Mouse (Mus musculus): ENCODE measurements around the gene Gm37240. TPM values are rescaled to one million over a fixed set of nuclear protein-coding genes. Genes with fewer than 3 reads are reported as not detected.

Gene Gm37240
- polyA plus RNA-seq, 1 experiment from 2014 or later, result 3.3 TPM

GRCm38 (mm10) chr3:85442781-85443180 is 444.5 kb downstream of the Gm37240 start:
- no peak for ATAC-seq
- Histone ChIP-seq H3K4me3 (ENCODE audit: low read depth, low read length) (no peak overlapping the region), H3K36me3 (ENCODE audit: control insufficient read depth, insufficient read depth) (no peaks in the 10 kb centered on the region), H3K9ac (ENCODE audit: low read depth, low read length) (no peak overlapping the region), H3K27ac (ENCODE audit: low read depth, low read length) (no peak overlapping the region), H3K27me3 (replicated peaks; ENCODE audit: control insufficient read depth, insufficient read depth, low read length) (no peaks in the 10 kb centered on the region), H3K9me3 (ENCODE audit: control insufficient read depth) (no peaks in the 10 kb centered on the region), H3K4me1 (replicated peaks; ENCODE audit: control insufficient read depth, insufficient read depth, low read length) (no peaks in the 10 kb centered on the region), H3K4me2 (replicated peaks; ENCODE audit: low read depth) (no peak overlapping the region)
- 93% methylated on average over 5 of the region's 5 CpGs for WGBS
- no peak for TF ChIP-seq CTCF (IDR thresholded peaks at IDR 0.05; ENCODE audit: low read depth)

DNA sequence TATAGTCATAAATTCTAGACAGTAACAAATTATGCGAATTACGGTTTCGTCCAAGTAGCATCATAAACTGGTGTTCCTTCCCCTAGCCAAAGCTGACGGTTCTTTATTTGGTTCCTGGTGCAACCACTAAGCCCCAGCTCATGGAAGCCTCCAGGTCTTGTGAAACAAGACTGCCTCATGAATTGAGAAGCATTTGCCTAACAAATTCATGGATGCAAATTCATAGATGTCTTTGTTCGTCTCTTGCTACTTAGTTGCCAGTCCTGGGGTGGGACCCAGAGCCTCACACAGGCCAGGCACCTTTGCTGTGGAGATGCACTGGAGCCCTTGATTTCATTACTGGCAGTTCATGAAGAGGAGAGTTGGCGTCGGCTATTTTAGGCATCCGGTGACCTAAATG is 445.1 kb downstream of the Gm37240 start:
- no peaks in the 10 kb centered on the region for H3K9me3 ChIP-seq (ENCODE audit: control insufficient read depth)
- TF ChIP-seq CTCF (IDR thresholded peaks at IDR 0.05; ENCODE audit: low read depth), result no peak
- 92% methylated on average over 8 of the region's 8 CpGs for WGBS
- no peak overlapping the region for H3K4me2 ChIP-seq (replicated peaks; ENCODE audit: low read depth)
- no peak overlapping the region for H3K4me3 ChIP-seq (ENCODE audit: low read depth, low read length)
- H3K36me3 ChIP-seq (ENCODE audit: control insufficient read depth, insufficient read depth), result no peaks in the 10 kb centered on the region
- no peaks in the 10 kb centered on the region for H3K27me3 ChIP-seq (replicated peaks; ENCODE audit: control insufficient read depth, insufficient read depth, low read length)
- H3K9ac ChIP-seq (ENCODE audit: low read depth, low read length), result no peak overlapping the region
- no peak overlapping the region for H3K27ac ChIP-seq (ENCODE audit: low read depth, low read length)
- no peaks in the 10 kb centered on the region for H3K4me1 ChIP-seq (replicated peaks; ENCODE audit: control insufficient read depth, insufficient read depth, low read length)
- no peak for ATAC-seq

DNA sequence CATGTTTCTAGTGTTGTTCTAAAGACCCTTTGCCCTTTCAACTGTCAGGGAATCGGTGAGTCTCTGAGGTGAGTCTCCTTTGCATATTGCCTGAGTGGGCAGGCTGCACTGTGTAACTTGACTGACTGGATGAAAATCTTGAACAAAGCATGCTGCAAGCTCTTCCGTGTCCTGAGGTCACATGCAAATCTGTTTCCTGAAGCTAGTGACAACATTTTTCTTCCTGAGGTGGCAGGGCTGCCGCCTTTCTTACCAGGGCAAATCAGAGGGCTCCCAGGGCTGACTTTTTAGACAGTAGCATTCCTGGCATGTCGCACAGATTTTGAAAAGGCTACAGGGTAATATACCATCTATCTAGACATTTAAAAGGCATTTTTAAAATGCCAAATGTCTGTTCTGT is 451.9 kb downstream of the Gm37240 start:
- no peak for TF ChIP-seq CTCF (IDR thresholded peaks at IDR 0.05; ENCODE audit: low read depth)
- H3K36me3 ChIP-seq (ENCODE audit: control insufficient read depth, insufficient read depth), result no peaks in the 10 kb centered on the region
- no peaks in the 10 kb centered on the region for H3K9me3 ChIP-seq (ENCODE audit: control insufficient read depth)
- H3K9ac ChIP-seq (ENCODE audit: low read depth, low read length), result no peak overlapping the region
- ATAC-seq, result no peak
- no peaks in the 10 kb centered on the region for H3K4me1 ChIP-seq (replicated peaks; ENCODE audit: control insufficient read depth, insufficient read depth, low read length)
- H3K4me3 ChIP-seq (ENCODE audit: low read depth, low read length), result no peak overlapping the region
- H3K4me2 ChIP-seq (replicated peaks; ENCODE audit: low read depth), result no peak overlapping the region
- no peak overlapping the region for H3K27ac ChIP-seq (ENCODE audit: low read depth, low read length)
- no peaks in the 10 kb centered on the region for H3K27me3 ChIP-seq (replicated peaks; ENCODE audit: control insufficient read depth, insufficient read depth, low read length)
- WGBS, result 67% methylated on average over 4 of the region's 4 CpGs

GRCm38 (mm10) chr3:85431208-85431607 is 456.1 kb downstream of the Gm37240 start:
- H3K4me3 ChIP-seq (ENCODE audit: low read depth, low read length), result no peak overlapping the region
- H3K9ac ChIP-seq (ENCODE audit: low read depth, low read length), result no peak overlapping the region
- no peak overlapping the region for H3K4me2 ChIP-seq (replicated peaks; ENCODE audit: low read depth)
- H3K9me3 ChIP-seq (ENCODE audit: control insufficient read depth), result no peaks in the 10 kb centered on the region
- TF ChIP-seq CTCF (IDR thresholded peaks at IDR 0.05; ENCODE audit: low read depth), result no peak
- no peak overlapping the region for H3K27ac ChIP-seq (ENCODE audit: low read depth, low read length)
- 91% methylated on average over 4 of the region's 4 CpGs for WGBS
- no peaks in the 10 kb centered on the region for H3K4me1 ChIP-seq (replicated peaks; ENCODE audit: control insufficient read depth, insufficient read depth, low read length)
- ATAC-seq, result no peak
- no peaks in the 10 kb centered on the region for H3K27me3 ChIP-seq (replicated peaks; ENCODE audit: control insufficient read depth, insufficient read depth, low read length)
- no peaks in the 10 kb centered on the region for H3K36me3 ChIP-seq (ENCODE audit: control insufficient read depth, insufficient read depth)

DNA sequence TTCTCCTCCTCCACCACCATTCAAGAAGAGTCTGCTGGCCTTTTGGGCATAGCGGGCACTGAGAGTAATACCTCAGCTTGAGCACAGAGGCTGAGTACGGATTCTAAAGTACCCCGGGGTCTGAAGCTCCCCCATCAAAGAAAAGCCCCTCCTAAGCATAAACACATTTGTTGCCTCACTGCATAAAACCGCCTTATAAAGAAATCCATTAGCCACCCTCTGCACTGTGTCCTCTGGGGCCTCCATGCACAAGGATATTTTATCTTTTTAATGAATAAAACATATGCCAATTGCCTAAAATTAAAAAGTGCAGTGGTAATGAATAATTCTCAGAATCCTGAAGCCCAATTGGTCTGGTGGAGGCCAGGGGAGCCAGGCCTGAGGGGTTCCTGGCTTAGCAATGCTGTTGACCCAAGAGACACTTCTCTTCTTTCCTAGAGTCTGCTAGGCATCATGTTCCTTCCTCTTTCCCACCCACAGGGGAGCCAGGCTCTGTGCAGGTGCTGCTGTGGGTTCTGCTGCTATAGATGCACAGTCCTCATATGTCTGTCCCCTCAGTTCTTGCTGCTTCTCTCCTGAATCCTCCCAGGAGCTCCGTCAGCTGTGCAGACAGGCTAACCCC is 463.8 kb downstream of the Gm37240 start:
- no peak overlapping the region for H3K27ac ChIP-seq (ENCODE audit: low read depth, low read length)
- WGBS, result 76% methylated on average over 5 of the region's 5 CpGs
- H3K36me3 ChIP-seq (ENCODE audit: control insufficient read depth, insufficient read depth), result no peaks in the 10 kb centered on the region
- H3K27me3 ChIP-seq (replicated peaks; ENCODE audit: control insufficient read depth, insufficient read depth, low read length), result no peaks in the 10 kb centered on the region
- no peak overlapping the region for H3K4me3 ChIP-seq (ENCODE audit: low read depth, low read length)
- no peak overlapping the region for H3K4me2 ChIP-seq (replicated peaks; ENCODE audit: low read depth)
- TF ChIP-seq CTCF (IDR thresholded peaks at IDR 0.05; ENCODE audit: low read depth), result no peak
- no peaks in the 10 kb centered on the region for H3K4me1 ChIP-seq (replicated peaks; ENCODE audit: control insufficient read depth, insufficient read depth, low read length)
- H3K9ac ChIP-seq (ENCODE audit: low read depth, low read length), result no peak overlapping the region
- H3K9me3 ChIP-seq (ENCODE audit: control insufficient read depth), result no peaks in the 10 kb centered on the region
- ATAC-seq, result no peak

DNA sequence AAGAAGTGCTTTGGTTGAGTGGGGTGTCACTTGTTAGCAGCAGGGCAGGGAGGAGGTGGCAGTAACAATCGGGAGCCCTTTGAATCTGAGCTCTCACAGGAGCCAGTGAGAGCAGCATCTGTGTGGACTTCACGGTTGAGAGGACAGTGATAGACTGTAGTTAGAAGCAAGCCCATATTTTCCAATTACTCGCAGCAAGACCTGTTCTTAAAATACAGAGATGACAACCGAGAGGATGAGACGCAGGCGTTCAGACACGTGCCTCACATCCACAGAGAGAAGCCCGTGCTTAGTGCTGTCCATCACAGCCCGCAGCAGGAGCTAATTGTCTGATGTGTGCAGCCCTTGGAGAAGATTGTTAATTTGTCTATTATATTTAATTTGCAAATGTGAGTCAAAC is 465.9 kb downstream of the Gm37240 start:
- ATAC-seq, result no peak
- no peaks in the 10 kb centered on the region for H3K27me3 ChIP-seq (replicated peaks; ENCODE audit: control insufficient read depth, insufficient read depth, low read length)
- no peak overlapping the region for H3K9ac ChIP-seq (ENCODE audit: low read depth, low read length)
- TF ChIP-seq CTCF (IDR thresholded peaks at IDR 0.05; ENCODE audit: low read depth), result no peak
- no peak overlapping the region for H3K27ac ChIP-seq (ENCODE audit: low read depth, low read length)
- no peaks in the 10 kb centered on the region for H3K9me3 ChIP-seq (ENCODE audit: control insufficient read depth)
- 79% methylated on average over 9 of the region's 9 CpGs for WGBS
- no peak overlapping the region for H3K4me3 ChIP-seq (ENCODE audit: low read depth, low read length)
- H3K4me2 ChIP-seq (replicated peaks; ENCODE audit: low read depth), result no peak overlapping the region
- H3K36me3 ChIP-seq (ENCODE audit: control insufficient read depth, insufficient read depth), result no peaks in the 10 kb centered on the region
- no peaks in the 10 kb centered on the region for H3K4me1 ChIP-seq (replicated peaks; ENCODE audit: control insufficient read depth, insufficient read depth, low read length)

DNA sequence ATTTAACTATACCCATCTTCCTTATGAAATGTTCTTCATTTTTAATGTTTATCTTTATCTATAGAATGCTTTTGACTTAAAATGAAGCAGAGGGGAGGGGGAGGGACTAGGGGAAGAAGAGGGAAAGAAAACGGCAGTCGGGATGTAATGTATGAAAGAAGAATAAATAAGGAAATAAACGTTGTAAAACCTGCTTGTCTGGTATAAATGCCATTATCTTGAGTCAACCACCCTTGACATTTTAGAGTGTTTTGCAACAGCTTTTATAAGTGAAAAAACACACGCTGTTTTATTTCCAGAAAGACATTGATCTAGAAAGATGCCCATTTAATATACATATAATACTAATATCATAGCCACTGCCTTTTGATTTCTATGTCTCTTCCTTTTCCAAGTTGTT is 469.7 kb downstream of the Gm37240 start:
- Histone ChIP-seq H3K4me1 (replicated peaks; ENCODE audit: control insufficient read depth, insufficient read depth, low read length) (no peaks in the 10 kb centered on the region), H3K27ac (ENCODE audit: low read depth, low read length) (no peak overlapping the region), H3K4me2 (replicated peaks; ENCODE audit: low read depth) (no peak overlapping the region), H3K36me3 (ENCODE audit: control insufficient read depth, insufficient read depth) (no peaks in the 10 kb centered on the region), H3K9ac (ENCODE audit: low read depth, low read length) (no peak overlapping the region), H3K9me3 (ENCODE audit: control insufficient read depth) (no peaks in the 10 kb centered on the region), H3K4me3 (ENCODE audit: low read depth, low read length) (no peak overlapping the region), H3K27me3 (replicated peaks; ENCODE audit: control insufficient read depth, insufficient read depth, low read length) (no peaks in the 10 kb centered on the region)
- ATAC-seq, result no peak
- TF ChIP-seq CTCF (IDR thresholded peaks at IDR 0.05; ENCODE audit: low read depth), result no peak
- WGBS, result 42% methylated on average over 4 of the region's 4 CpGs

Measured in intestine, postnatal 0 days (tissue).